Mouse (Mus musculus) megakaryocyte, embryonic 14.5 days (primary cell): ENCODE data around the gene Gpr146. TPM values are rescaled to one million over a fixed set of nuclear protein-coding genes. Genes with fewer than 3 reads are reported as not detected.
A peak's percentile ranks its signal among the peaks of the same experiment; 100 is the strongest.

Source experiments
- H3K27me3 ChIP-seq: replicated peaks from 2 replicates; pipeline ENCODE3; 2012; ENCODE audit warnings: inconsistent platforms
- H3K36me3 ChIP-seq: replicated peaks from 2 replicates; pipeline ENCODE3; 2012; ENCODE audit warnings: low read length, inconsistent platforms, mixed read lengths
- H3K4me1 ChIP-seq: 2 replicates; pipeline ENCODE4 v1.6.1; 2012; ENCODE audit warnings: inconsistent platforms
- H3K4me3 ChIP-seq: replicated peaks from 2 replicates; pipeline ENCODE3; 2012; ENCODE audit warnings: moderate library complexity, mild to moderate bottlenecking, inconsistent platforms
- H3K9me3 ChIP-seq: 2 replicates; pipeline ENCODE4 v1.6.1; 2012; ENCODE audit warnings: inconsistent platforms
- FLI1 ChIP-seq: IDR thresholded peaks from 2 replicates; pipeline ENCODE4 v1.6.1; 2012; ENCODE audit warnings: low read length, inconsistent platforms, mixed read lengths
- GATA1 ChIP-seq: IDR thresholded peaks from 3 replicates; pipeline ENCODE4 v1.6.1; 2012; ENCODE audit warnings: mixed read lengths, low read length, inconsistent platforms, borderline replicate concordance
- polyA plus RNA-seq: library from polyadenylated mRNA; stranded (reverse); fragments of >175 nt; gene quantifications from 2 replicates; pipeline ENCODE4 v1.2.3, GENCODE M21; 2012; ENCODE audit warnings: low replicate concordance; ENCODE audit not compliant: insufficient read depth

Gpr146 gene
- polyA plus RNA-seq, 1 experiment, result 69.9 TPM

DNA sequence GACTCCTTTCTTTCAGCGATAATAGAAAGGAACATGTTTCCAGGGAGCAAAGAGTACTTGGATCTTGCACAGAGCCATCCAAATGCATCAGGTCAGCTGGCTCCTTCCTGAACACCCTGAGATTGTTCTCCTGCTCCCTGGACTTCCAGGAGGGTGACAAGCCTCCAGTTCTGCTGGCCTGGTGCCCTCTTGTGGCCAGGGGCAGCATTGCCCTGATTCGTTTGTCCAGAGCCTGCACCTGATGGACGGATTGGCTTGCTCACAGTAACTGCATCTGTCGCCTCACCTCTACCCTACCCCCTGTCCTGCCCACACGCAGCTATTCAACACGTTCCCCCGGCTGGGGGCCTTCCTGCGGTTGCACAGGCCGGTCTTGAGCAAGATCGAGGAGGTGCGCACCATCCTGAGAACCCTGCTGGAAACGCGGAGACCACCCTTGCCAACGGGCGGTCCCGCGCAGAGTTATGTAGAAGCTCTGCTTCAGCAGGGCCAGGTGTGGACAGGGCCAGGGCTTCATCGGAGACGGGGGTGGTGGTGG, 22.2 kb upstream of the Gpr146 start:
- peaks cover 62% of the 10 kb centered on the region for H3K4me1 ChIP-seq
- peaks cover 27% of the 10 kb centered on the region for H3K27me3 ChIP-seq
- TF ChIP-seq FLI1 (no peak), GATA1 (no peak)

DNA sequence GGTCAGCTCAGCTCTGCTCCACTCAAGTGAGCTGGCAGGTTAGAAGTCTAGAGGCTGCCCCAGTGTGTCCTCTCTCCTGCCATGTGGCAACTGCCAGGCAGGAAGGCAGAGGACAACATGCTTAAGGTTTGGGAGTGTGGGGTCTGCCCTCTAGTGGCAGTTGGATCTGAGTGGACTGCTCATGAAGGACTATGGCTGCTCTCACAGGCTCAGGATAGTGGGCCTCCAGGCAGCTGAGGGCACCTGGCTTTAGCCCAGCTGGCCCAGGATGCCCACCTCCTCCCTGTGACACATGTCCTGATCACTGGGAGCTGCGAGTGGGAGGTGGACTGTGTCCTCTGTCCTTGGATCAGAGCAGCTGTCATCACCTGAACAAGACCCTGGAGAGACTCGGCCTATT, 18.8 kb upstream of the Gpr146 start:
- Histone ChIP-seq H3K36me3 (peaks cover 61% of the 10 kb centered on the region), H3K9me3 (no peaks in the 10 kb centered on the region), H3K27me3 (peaks cover 4% of the 10 kb centered on the region), H3K4me3 (no peak overlapping the region), H3K4me1 (peaks cover 57% of the 10 kb centered on the region)
- no peak for TF ChIP-seq FLI1

More for the DNA sequence above, 22.2 kb upstream of the Gpr146 start:
- Histone ChIP-seq H3K9me3 (no peaks in the 10 kb centered on the region), H3K36me3 (peaks cover 29% of the 10 kb centered on the region), H3K4me3 (no peak overlapping the region)

DNA sequence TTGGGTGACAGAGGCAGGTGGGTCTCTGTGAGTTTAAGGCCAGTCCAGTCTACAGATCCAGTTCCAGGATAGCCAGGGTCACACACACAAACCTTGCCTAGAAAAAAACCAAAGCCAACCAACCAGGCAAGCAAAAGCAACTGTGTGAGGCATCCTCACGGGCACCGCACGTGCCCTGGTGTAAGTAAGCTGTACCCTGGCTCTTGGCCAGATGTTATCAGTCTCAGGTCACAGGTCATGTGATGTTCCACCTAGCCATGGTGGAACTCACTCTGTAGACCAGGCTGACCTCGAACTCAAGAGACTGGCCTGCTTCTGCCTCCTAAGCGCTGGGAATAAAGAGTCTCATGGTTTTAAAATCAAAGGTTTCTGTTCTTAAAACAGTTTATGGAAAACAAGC, 18.3 kb upstream of the Gpr146 start:
- Histone ChIP-seq H3K36me3 (peaks cover 65% of the 10 kb centered on the region), H3K9me3 (no peaks in the 10 kb centered on the region), H3K27me3 (peaks cover 4% of the 10 kb centered on the region), H3K4me3 (no peak overlapping the region), H3K4me1 (peaks cover 57% of the 10 kb centered on the region)
- no peak for TF ChIP-seq FLI1

DNA sequence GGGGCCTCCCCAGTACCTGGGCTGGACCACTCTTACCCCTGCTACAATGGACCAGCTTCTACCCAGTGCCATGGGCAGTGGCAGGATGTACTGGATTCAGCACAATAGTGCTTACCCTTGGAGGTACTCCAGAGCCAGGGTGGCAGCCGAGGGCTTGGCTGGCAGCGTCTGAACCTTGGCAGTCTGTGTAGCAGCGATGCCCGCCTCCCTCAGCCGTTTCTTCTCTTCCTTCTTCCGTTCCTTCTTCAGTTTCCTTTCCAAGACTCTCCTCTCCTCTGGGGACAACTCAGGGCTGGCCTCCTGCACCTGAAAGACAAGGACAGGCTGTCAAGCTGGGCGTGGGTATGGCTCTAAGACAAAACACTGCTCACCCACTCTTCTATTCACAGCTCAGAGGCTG, 13.6 kb upstream of the Gpr146 start:
- H3K27me3 ChIP-seq, result no peaks in the 10 kb centered on the region
- TF ChIP-seq FLI1 (no peak), GATA1 (no peak)
- H3K9me3 ChIP-seq, result no peaks in the 10 kb centered on the region
- peak overlapping the region; percentile 88 for H3K4me3 ChIP-seq
- H3K4me1 ChIP-seq, result peaks cover 67% of the 10 kb centered on the region
- peaks cover 75% of the 10 kb centered on the region for H3K36me3 ChIP-seq

DNA sequence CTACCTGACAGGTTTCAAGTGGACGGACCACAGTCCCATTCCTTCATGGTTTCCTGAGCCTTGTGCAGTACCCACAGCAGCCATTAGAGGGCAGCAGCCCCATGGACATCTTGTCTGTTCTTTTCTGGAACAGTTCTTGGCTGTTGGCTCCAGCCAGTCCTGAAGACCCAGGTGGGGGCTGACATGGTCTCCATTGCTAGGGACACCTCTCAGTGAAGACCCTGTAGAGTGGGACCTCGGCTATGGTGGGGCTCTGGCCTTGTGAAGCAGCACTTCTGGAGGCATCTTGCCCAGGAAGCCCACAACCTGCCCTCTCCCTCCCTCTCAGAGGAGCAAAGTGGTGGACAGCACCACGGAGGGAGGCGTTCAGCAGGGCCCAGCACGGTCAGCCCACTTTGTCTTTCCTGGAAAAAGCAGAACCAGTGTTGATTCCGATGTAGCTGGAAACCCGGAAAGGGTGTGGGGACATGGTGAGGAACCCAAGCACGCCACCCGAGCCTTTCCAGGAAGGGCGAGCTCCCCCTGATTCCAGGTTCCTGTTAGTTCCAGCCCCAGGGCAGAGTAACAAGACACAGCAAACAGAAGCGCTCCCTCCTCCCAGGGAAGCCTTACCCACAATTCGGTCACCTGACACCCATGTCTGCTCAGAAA, 13.1 kb upstream of the Gpr146 start:
- TF ChIP-seq GATA1 (no peak), FLI1 (no peak)
- peak overlapping the region; percentile 88 for H3K4me3 ChIP-seq
- H3K4me1 ChIP-seq, result peaks cover 71% of the 10 kb centered on the region
- no peaks in the 10 kb centered on the region for H3K9me3 ChIP-seq
- H3K36me3 ChIP-seq, result peaks cover 74% of the 10 kb centered on the region
- no peaks in the 10 kb centered on the region for H3K27me3 ChIP-seq

DNA sequence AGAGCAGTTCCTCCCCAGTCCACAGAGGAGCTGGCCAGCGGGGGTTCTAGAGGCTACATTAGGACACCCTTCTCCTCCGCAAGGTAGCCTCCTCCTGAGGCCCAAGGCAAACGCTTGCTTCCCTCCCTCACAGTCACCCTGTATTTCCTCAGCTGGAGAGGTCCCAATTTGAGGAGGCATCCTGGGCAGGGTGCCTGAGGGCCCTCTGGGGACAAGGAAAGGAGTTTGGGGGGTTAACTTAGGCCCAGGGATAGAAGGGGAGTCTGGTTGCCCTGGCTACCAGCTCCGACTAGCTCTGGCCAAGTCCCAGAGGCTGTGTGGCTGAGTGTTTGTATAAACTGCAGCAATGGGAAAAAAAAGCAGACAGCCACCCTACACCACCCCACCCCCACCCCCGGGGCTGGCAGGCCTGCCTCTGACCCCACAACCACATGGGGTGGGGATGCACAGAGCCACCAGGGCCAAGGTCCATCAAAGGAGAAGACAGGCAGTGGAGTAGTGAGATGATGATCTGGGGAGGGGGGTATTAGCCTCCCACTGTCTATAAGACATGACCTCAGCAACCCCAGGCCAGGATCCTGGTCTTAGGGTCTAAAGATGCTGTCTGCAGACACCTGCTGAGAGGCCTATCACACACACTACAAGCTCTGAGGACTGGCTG, 12.5 kb upstream of the Gpr146 start:
- peak overlapping the region; percentile 88 for H3K4me3 ChIP-seq
- peaks cover 74% of the 10 kb centered on the region for H3K36me3 ChIP-seq
- H3K27me3 ChIP-seq, result no peaks in the 10 kb centered on the region
- TF ChIP-seq GATA1, result no peak
- no peak for TF ChIP-seq FLI1
- H3K4me1 ChIP-seq, result peaks cover 78% of the 10 kb centered on the region
- no peaks in the 10 kb centered on the region for H3K9me3 ChIP-seq

DNA sequence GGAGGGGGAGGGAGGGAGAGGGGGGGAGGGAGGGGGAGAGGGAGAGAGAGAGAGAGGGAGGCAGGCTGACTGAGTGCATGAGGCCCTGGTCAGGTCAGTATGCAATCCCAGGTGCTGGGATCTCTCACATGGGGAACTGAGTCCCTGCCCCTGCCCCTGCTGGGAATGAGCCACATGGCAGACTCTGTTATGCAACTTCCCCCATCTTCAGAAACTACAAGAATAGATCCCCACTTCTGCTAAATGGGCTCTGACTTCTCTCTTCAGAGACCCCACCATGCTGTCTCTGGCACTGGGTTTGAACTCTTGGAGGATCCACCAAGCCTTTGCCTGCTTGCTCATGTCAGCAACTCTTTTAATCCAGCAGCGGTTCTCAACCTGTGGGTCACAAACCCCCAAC, 11.7 kb upstream of the Gpr146 start:
- Histone ChIP-seq H3K4me3 (peak overlapping the region; percentile 78), H3K9me3 (no peaks in the 10 kb centered on the region), H3K27me3 (no peaks in the 10 kb centered on the region), H3K4me1 (peaks cover 85% of the 10 kb centered on the region), H3K36me3 (peaks cover 74% of the 10 kb centered on the region)
- TF ChIP-seq FLI1 (no peak), GATA1 (no peak)

DNA sequence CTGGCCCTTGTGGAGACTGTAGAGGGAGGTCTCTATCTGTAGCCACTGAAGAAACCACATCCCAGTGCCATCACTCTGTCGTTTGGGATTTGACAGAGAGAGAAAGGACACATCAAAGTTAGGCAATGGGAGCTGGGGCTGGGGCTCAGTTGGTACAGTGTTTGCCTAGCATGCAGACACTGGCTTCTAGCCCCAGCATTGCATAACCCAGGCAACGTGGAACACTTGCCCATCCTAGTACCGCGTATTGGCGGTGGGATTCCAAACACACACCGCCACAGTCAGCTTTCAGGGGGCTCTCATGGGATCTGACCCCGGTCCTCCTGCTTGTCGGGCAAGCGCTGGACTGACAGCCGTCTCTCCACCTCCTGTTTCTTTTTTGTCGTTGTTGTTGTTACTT, 11.0 kb upstream of the Gpr146 start:
- no peaks in the 10 kb centered on the region for H3K27me3 ChIP-seq
- H3K4me1 ChIP-seq, result peaks cover 92% of the 10 kb centered on the region
- H3K9me3 ChIP-seq, result no peaks in the 10 kb centered on the region
- H3K4me3 ChIP-seq, result peak overlapping the region; percentile 73
- TF ChIP-seq GATA1 (no peak), FLI1 (no peak)
- H3K36me3 ChIP-seq, result peaks cover 74% of the 10 kb centered on the region

DNA sequence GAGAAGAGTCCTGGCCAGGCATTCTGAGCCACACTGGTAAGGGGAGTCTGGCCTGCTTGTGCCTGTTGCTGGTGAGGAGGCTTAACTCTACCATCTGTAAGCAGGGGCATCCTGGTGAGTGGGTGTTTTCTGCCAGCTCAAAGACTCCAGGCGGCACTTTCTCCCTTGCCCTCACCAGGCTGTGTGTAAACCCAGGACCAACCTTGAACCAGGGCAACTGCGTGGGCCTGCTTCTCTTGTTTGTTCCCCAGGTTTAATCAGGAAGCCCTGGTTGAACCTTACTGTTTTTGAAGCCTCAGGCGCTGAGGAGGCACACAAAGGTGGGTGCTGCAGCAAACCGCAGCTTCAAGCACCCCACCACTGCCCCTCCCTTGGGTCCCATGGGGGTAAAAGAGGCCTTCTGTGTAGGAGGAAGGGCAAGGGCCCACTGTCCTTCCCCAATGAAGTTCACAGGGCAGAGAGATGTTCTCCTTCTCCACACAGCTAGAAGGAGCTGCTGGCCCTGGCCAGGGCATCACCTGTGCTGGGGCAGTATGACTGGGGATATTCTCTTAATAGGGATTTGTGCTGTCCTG, 9.5 kb upstream of the Gpr146 start:
- no peak for TF ChIP-seq FLI1
- no peak for TF ChIP-seq GATA1
- Histone ChIP-seq H3K4me3 (peak overlapping the region; percentile 31), H3K36me3 (peaks cover 60% of the 10 kb centered on the region), H3K27me3 (no peaks in the 10 kb centered on the region), H3K4me1 (peaks cover 92% of the 10 kb centered on the region), H3K9me3 (no peaks in the 10 kb centered on the region)
